Comparison of ENCODE assay signal across 9 mouse cellular contexts in the genomic region with DNA sequence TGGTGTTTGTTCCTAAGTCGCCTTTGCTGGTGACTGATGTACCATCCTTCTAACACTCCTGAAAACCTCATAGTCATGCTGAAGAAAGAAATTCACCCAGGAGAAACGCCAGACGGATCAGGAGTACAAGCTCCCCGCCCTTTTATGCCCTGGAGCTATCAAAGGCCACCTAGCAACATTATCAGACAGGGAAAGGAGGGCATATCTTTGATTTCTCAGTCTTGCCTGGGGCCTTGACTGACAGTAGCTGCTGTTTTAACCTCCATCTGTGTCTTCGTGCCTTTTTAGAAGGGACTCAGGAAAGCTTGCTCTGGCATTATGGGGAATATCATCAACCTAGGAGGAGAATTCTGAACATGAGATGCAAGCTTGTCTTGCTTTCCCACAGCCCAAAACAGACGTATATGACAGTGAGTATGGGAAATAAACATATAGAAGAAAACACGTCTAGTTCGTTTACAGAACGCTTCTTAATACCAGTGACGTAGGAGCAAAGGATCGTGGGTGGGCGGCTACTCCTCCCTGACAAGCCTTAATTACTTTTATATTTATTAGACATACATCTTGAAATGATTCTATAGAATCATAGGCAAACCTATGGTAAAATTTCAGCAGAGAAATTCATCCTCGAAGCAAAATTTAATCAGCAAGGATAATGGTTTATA. TPM values are rescaled to one million over a fixed set of nuclear protein-coding genes. Genes with fewer than 3 reads are reported as not detected.
DNase-seq lines count a peak whose midpoint lies in the region; ATAC-seq lines count a peak whose summit lies in the region.
"Had no signal": no experiment of that assay in that cellular context is flagged by ENCODE, and none has a peak within 500 bp of the region (broad histone marks: within the 10 kb centered on the region; RNA-seq: fewer than 3 reads in every experiment).

No protein-coding gene starts in this region.

- peaks cover 58% of the 10 kb centered on the region for H3K4me1 ChIP-seq in liver, embryonic 12.5 days
- peaks cover 49% of the 10 kb centered on the region for H3K4me1 ChIP-seq in forebrain, embryonic 13.5 days
- peaks cover 49% of the 10 kb centered on the region for H3K4me1 ChIP-seq in limb, embryonic 12.5 days (replicated peaks)
- peaks cover 44% of the 10 kb centered on the region for H3K4me1 ChIP-seq in neural tube, embryonic 12.5 days

- no peak for DNase-seq in liver
- no peak for DNase-seq in left cerebral cortex, adult 18-20 months (ENCODE audit: low spot score in 2 of 2)
- DNase-seq in layer of hippocampus, adult 9-10 months (ENCODE audit: low spot score): no peak

- H3K27me3 ChIP-seq in liver, embryonic 12.5 days (replicated peaks): peaks cover 8% of the 10 kb centered on the region; the same call in 1 of the 2 replicates
- no peaks in the 10 kb centered on the region for H3K27me3 ChIP-seq in forebrain, embryonic 13.5 days
- no peaks in the 10 kb centered on the region for H3K27me3 ChIP-seq in limb, embryonic 12.5 days
- H3K27me3 ChIP-seq in neural tube, embryonic 12.5 days (replicated peaks): no peaks in the 10 kb centered on the region
- H3K27me3 ChIP-seq: heart, embryonic 15.5 days had no signal

- ATAC-seq in liver, embryonic 12.5 days: peak; percentile 44; the same call in 1 of the 2 replicates
- ATAC-seq in forebrain, embryonic 13.5 days: no peak
- no peak for ATAC-seq in limb, embryonic 12.5 days (ENCODE audit: insufficient number of reproducible peaks, insufficient read depth, low FRiP score, low TSS enrichment, low read depth)
- no peak for ATAC-seq in neural tube, embryonic 12.5 days (ENCODE audit: low FRiP score, low read depth)
- no peak for ATAC-seq in erythroid progenitor cell, adult 5-6 weeks (replicated peaks; ENCODE audit: low FRiP score, poor library complexity, severe bottlenecking)

- H3K36me3 ChIP-seq in liver, embryonic 12.5 days: no peaks in the 10 kb centered on the region
- H3K36me3 ChIP-seq in forebrain, embryonic 13.5 days (ENCODE audit: poor library complexity, severe bottlenecking): no peaks in the 10 kb centered on the region
- no peaks in the 10 kb centered on the region for H3K36me3 ChIP-seq in limb, embryonic 12.5 days
- no peaks in the 10 kb centered on the region for H3K36me3 ChIP-seq in neural tube, embryonic 12.5 days
- H3K36me3 ChIP-seq: heart, embryonic 15.5 days had no signal

- no peaks in the 10 kb centered on the region for H3K9me3 ChIP-seq in liver, embryonic 12.5 days (replicated peaks)
- no peaks in the 10 kb centered on the region for H3K9me3 ChIP-seq in forebrain, embryonic 13.5 days (replicated peaks)
- H3K9me3 ChIP-seq in limb, embryonic 12.5 days: no peaks in the 10 kb centered on the region
- no peaks in the 10 kb centered on the region for H3K9me3 ChIP-seq in neural tube, embryonic 12.5 days
- H3K9me3 ChIP-seq: heart, embryonic 15.5 days had no signal

- no peak overlapping the region for H3K9ac ChIP-seq in liver, embryonic 12.5 days
- H3K9ac ChIP-seq in forebrain, embryonic 13.5 days: 0 out of 2 replicates have a peak overlapping the region, but pooled peaks have one; percentile 1
- H3K9ac ChIP-seq in limb, embryonic 12.5 days (replicated peaks): no peak overlapping the region
- H3K9ac ChIP-seq in neural tube, embryonic 12.5 days: no peak overlapping the region
- H3K9ac ChIP-seq: heart, embryonic 15.5 days had no signal

- WGBS in liver, embryonic 12.5 days (ENCODE audit: insufficient replicate concordance): 35% methylated on average over 13 of the region's 13 CpGs
- WGBS in forebrain, embryonic 13.5 days: 21% methylated on average over 13 of the region's 13 CpGs
- 26% methylated on average over 13 of the region's 13 CpGs for WGBS in limb, embryonic 12.5 days
- WGBS in neural tube, embryonic 12.5 days: 39% methylated on average over 13 of the region's 13 CpGs

- no peak overlapping the region for H3K27ac ChIP-seq in liver, embryonic 12.5 days
- H3K27ac ChIP-seq in forebrain, embryonic 13.5 days: peak overlapping the region; percentile 95
- peak overlapping the region; percentile 62; the same call in 1 of the 2 replicates for H3K27ac ChIP-seq in limb, embryonic 12.5 days
- H3K27ac ChIP-seq in neural tube, embryonic 12.5 days: 0 out of 2 replicates have a peak overlapping the region, but pooled peaks have one; percentile 33

- peak overlapping the region; percentile 18; the same call in 1 of the 2 replicates for H3K4me2 ChIP-seq in liver, embryonic 12.5 days
- no peak overlapping the region; the same call in 1 of the 2 replicates for H3K4me2 ChIP-seq in forebrain, embryonic 13.5 days
- H3K4me2 ChIP-seq in limb, embryonic 12.5 days: peak overlapping the region; percentile 60; the same call in 1 of the 2 replicates
- H3K4me2 ChIP-seq in neural tube, embryonic 12.5 days (replicated peaks): no peak overlapping the region

- H3K4me3 ChIP-seq in liver, embryonic 12.5 days: no peak overlapping the region
- H3K4me3 ChIP-seq in forebrain, embryonic 13.5 days: no peak overlapping the region
- no peak overlapping the region for H3K4me3 ChIP-seq in limb, embryonic 12.5 days (replicated peaks)
- no peak overlapping the region for H3K4me3 ChIP-seq in neural tube, embryonic 12.5 days

RNA-seq across cellular contexts. Expression of gene Asb4, which starts 1.1 kb away (rescaled TPM):
- 35.6 and 35.9 TPM in 2 replicates for polyA plus RNA-seq in liver, embryonic 12.5 days (2016; fragmentation: Nextera tagmentation; extraction: Ambion mirVana)
- polyA plus RNA-seq in forebrain, embryonic 13.5 days (2015; fragmentation: Nextera tagmentation; extraction: Ambion mirVana): 22.8 and 25.1 TPM in 2 replicates
- polyA plus RNA-seq in limb, embryonic 12.5 days (2016; fragmentation: Nextera tagmentation; extraction: Ambion mirVana): 109 and 119 TPM in 2 replicates
- polyA plus RNA-seq in neural tube, embryonic 12.5 days (2016; fragmentation: Nextera tagmentation; extraction: Ambion mirVana): 21.2 and 22.7 TPM in 2 replicates
- 1 to 10 TPM in 1 of 2 experiments, under 1 TPM in 1; 0.94 to 1.6 TPM for total RNA-seq in left cerebral cortex, adult 18-20 months (2021)
- not detected in 2 replicates for total RNA-seq in erythroid progenitor cell, adult 5-6 weeks (2015; ENCODE audit: low replicate concordance)
- total RNA-seq in erythroid progenitor cell, adult 5-6 weeks (2017; ENCODE audit: low replicate concordance): not detected in 2 replicates

Comparison
In these comparisons a context has a peak if more than half of its experiments do, and no peak if none do; other contexts are left out.
1. H3K4me2 ChIP-seq: peak in liver, embryonic 12.5 days (single experiment) and limb, embryonic 12.5 days (single experiment); none in forebrain, embryonic 13.5 days (single experiment) and neural tube, embryonic 12.5 days (single experiment).